Mouse (Mus musculus) common myeloid progenitor, adult 5-6 weeks (primary cell): ENCODE data around the gene Wnk1. TPM values are rescaled to one million over a fixed set of nuclear protein-coding genes. Genes with fewer than 3 reads are reported as not detected.

Experiments
- ATAC-seq: replicated peaks from 2 replicates; pipeline ENCODE4 v1.8.0; 2016; ENCODE audit warnings: low read depth, mild to moderate bottlenecking, moderate TSS enrichment, inconsistent platforms; ENCODE audit not compliant: poor library complexity, severe bottlenecking
- total RNA-seq: library from RNA; stranded (forward); fragments of 200-1000, 187-1606 nt; gene quantifications from 2 replicates; pipeline ENCODE4 v1.2.3, GENCODE M21; 2017

Wnk1 gene
- total RNA-seq, 1 experiment from 2014 or later = 332 TPM

DNA sequence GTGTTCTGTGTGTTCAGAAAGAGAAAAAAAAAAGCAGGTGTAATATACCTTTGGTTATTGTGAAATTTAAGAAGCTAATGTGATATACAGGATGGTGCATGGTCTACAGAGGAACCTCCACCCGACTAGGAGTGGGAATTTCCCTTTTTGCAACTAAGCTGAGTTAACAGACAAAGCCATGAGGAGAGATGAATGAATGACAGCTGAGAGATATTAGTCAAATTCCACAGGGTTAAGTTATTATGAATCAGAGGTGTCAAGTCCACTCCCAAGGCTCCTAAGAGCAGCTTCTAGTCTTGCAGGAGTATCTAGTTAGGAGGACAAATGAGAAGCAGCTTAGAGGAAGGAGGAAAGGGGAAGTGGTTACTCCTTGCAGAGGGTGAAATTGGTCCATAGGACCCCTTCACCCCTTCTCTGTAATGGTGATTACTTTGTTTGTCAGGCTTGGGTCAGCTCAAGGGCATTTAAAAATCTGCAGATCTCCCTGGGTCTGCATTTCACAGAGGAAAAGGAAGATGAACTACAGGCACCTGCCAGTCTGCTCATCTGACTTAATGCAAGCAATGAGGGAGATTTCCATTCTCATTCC lies 4.3 kb upstream of the Wnk1 start:
- peak; percentile 40 for ATAC-seq

DNA sequence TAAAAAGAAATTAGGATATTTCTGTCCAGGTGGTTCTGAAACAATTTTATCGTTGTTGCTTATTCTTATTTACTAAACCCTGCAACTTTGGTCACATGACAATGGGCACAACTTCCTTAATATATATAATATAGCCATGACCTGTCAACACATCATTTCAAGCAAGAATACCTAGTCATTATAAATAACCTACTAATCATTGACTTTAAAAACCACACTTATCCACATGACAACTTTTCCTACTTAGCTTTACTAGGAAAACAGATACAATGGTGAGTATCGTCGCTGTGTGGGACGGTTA lies 2.0 kb upstream of the Wnk1 start:
- no peak for ATAC-seq

DNA sequence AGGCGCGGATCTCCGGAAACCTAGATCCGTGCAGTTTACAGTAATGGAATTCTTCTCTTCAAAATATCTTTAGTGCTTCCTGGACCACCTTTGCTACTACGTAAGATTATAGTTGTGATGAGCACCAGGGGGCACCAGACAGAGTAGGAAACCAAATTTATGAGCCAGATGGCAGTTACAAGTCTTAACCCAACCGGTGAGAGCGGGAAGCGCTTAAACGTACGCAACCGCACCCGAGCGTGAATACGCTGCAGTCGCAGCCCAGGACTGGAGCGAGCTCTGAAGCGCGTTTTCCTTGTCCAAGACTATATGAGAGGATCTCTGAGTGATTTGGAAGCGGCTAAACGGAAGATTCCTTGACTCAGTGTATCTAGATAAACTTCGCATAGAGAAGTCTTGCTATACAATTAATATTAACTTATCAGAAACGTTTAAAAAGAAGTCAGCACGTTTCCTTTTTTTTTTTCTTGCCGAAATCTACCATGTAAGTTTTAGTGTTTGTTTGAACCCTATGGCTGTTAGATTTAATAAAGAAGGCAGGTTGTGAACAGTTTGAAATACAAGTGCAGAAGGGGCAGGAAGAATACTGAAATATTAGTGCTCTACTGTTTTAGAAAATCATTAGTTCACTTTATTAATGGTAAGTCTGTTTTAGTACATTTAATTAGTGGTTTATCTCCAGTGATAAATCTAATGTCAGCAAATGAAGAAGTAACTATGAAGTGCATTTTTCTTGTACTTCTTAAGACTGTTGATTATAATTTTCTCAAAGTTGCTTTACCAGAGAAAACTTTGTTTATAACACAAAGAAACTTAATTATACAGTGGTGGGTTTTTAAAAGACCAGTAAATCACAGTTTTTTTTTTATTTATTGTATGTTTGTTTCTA lies 1.4 kb upstream of the Wnk1 start:
- ATAC-seq = peak; percentile 59

DNA sequence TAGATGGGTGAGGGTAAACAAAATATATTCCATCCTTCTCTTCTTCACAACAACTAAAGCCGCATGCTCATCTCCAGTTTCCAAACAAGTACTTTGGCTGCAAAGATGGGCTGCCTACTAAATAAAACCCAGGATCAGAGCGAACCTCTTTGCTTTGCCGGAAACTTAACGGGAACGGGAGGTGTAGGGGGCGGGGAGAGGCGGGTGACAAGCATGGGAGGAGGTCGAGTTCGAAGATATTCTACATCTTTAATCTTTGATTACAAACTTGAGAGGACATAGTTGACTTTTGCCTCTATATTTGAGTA lies 738 bp upstream of the Wnk1 start:
- ATAC-seq = no peak

DNA sequence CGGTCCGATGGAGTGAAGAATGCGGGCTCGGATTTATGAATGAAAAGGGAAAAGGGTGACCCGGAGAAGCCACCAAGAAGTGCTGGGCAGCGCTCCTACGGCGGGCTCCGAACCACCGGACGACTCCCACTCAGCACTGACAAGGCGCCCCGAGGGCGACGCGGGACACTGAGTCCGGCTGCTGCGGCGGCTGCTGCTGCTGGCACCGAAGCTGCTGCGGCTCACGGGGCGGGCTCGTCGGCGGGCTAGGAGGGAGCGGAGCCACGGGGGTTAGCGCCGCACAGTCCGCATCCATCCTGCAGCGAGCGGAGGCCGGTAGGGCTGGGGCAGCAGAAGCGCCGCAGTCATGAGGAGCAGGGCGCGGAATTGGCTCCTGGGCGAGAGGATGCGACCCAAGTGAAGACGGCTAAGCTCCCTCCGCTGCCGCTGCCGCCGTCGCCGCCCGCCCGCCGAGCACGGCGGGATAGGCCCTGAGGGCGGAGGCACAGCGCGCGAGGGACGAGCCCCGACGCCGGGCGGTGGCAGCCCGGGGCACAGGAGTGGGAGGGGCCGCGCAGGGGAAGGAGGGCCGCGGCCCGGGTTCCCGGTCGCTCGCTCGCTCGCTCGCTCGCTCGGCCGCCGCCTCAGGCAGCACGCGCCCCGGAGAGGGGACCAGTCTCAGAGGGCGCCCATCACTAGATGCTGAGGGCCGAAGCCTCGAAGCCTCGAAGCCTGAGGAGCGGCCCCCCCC lies 671 bp downstream of the Wnk1 start:
- ATAC-seq = no peak; the same call in 1 of the 2 replicates

DNA sequence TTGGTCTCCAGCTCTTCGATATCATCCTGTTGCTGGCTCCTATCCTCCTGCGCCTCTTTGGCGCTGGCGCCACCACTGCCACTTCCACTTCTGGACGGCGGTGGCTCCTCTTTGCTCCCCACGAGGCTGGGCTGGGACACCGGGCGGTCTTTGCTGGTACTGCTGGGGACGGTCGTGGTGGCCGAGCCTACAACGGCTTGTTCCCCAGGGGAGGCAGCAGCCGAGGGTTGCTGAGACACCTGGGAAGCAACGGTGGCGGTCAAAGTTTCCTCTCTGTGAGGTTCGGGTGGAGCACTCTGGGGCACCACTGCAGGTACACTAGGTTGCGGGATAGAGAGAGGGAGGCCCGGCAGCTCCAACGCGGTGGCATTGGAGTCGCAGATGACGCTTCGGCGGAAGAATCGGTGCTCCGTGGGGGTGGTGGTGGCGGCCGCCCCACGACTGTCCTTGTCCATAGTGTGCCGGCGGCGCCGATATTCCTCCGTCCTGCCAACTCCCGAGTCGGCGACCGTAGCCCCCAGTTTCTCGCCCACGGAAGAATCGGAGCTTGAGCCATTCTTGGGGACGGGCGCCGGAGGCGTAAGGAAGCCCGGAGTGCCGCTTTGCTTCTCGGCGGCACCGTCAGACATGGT lies 1.4 kb downstream of the Wnk1 start:
- peak; percentile 59 for ATAC-seq

DNA sequence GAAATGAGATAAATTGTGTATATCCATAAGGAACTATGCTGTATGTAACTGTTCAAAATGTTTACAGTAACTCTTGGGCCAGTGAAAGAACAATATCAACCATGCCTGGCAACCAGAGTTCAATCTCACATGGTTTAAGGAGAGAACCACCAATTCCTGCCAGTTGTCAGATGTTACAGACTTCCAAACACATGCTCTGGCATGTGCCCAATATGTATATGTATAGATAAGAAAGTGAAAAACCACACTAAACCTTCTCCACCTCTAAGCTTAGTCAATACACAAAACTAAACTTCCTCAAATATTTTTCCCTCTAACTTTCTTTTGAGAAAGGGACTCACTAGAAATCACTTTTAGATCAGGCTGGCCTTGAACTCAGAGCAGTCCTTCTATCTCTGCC lies 13.9 kb downstream of the Wnk1 start:
- peak; percentile 70 for ATAC-seq

DNA sequence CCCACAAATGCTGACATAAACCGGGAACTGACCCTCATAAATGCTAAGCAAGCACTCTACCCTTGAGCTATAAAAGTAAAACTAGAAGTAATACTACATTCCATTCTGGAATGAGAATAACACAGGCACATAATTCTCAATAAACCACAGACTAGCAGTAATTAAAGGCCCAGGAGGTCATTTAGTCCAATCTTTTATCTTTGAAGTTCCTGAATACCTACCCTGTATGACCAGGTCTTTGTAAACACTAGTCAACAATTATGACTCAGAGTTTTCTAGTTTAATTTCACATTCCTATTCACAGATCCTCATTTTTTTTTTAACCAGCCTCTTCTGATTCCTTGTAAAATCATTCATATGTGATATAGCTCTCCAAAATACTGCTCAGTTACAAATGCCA lies 14.7 kb downstream of the Wnk1 start:
- no peak for ATAC-seq

DNA sequence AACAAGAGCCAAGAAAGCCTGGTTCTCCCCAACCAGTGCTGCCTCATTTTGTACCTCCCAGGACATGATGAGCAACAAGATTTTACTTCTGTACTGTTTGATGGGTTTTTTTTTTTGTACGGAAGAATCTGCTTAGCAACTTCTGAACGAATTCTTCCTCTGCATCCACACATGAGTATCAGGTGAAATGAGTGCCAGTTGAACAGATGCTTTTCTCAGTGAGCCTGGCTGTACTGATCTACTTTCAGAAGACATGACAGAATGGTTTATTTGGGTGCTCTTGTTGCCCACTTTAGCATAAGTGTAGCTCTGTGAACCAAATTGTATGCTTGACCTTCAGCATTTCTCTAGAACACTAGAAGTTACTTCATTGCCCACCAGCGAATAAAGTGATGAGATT lies 16.4 kb downstream of the Wnk1 start:
- ATAC-seq = no peak

DNA sequence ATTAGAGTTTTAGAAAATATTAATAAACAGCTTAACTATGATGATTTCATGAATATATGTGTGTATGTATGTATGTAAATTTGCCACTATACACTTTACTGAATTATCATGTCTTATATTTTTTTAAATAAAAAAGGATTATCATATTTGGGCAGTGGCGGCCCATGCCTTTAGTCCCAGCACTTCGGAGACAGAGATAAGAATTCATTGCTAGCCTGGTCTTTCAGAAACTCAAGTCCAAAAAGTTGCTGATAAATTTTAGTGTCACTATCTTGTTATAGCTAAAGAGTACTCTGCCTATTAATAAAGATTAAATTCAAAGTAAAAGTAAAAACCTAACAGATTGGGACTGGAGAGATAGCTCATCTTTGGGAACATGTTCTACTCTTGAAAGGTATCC lies 18.8 kb downstream of the Wnk1 start:
- ATAC-seq = no peak

DNA sequence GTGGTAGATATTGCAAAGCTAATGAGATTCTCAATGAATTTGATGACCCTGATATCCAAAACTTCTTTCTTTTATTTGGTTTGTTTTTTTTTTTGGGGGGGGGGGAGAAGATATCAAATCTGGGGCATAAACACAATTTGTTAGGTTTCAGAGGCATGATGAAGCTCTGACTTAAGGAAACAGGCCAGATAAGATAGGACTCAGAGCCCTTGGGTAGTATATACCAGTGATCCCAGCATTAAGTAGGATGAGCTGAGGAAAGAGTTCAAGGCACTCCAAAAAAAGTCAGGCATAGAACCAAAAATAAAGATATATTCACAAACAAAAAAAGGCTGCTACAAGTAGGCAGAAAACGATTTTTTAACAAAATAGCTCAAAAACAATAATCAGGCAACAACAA lies 25.3 kb downstream of the Wnk1 start:
- ATAC-seq = no peak

DNA sequence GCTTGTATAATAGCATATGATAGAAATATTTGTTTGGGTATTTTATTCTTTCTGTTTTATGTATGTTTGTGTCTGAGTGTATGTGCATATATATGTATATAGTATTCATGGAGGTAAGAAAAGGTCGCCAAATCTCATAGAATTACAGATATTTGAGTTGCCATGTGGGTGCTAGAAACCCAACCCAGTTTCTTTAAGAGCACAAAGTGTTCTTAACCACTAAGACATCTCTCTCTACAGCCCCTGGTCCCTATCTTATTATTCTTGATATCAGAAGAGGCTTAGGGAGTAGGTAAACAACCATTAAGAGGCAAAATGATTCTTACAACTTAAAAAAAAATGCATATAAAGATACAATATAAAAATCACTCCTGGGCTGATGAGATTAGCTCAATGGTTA lies 27.0 kb downstream of the Wnk1 start:
- ATAC-seq = no peak

DNA sequence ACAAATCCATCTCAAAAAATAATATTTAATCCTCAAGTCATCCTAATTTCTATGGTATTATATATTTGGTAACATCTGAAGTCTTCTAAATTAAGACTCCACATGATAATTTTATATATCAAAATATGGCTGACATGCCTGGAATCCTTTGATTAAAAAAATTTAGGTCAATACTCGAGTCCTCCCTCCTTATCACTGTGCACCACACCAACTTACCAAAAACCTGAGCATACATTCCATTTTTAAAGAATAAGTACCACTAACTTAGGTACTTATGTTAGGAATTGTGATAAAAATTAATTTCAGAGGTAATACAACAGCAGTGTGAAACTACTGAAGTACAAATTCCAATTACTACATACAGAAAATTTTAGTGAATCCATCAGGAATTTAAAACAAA lies 27.5 kb downstream of the Wnk1 start:
- no peak; the same call in 1 of the 2 replicates for ATAC-seq

DNA sequence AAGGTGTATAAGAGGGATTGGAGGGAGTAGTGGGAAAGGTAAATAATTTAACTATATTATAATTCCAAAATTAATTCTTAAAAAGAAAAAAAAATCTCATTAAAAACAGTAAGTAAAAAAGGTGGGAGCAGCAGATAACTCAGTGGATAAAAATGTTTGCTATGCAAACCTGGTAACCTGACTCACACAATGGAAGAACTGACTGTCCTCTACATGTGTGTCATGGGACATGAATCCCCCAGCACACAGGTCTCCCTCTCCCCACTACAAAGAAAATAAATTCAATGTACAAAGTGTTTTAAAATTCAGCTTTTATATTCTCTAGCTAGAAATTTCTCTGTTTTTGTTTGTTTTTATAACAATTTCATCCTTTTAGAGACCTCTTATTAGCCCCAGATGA lies 27.9 kb downstream of the Wnk1 start:
- ATAC-seq = no peak

DNA sequence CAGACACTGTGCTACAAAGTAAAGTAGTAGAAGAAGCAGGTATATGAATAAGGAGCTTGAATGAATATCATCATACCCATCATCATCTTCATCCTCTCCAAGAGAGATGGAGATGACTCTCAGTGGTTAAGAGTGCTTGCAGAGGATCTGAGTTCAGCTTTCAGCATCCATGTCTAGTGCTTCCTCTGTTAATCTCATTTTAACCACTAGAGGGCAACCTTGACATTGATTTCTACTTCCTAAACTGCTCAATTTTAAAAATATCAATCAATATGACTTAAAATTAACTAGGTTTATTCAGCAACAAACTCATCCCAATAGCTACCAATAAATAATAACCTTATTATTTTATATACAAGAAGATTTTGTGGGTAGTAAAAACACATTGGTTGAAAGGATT lies 36.8 kb downstream of the Wnk1 start:
- ATAC-seq = 0 out of 2 replicates have a peak, but pooled peaks have one; percentile 56

DNA sequence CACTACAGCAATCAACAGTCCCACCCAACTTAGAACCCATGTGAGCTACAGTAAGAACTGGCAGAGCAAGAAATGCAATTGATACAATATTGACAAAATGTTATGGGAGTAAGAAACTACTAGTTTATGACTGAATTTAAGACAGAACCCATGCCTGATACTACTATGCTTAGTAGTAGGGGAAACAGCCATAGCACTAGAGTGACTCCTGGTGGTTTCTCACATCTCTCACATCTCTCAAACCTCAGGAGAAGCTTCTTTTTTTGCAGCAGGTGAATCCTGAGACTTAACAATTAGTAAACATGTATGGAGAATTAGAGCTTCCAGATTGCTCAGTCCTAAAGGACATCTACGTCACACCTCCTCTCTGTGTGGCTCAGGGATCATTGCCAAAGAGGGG lies 42.0 kb downstream of the Wnk1 start:
- ATAC-seq = no peak

DNA sequence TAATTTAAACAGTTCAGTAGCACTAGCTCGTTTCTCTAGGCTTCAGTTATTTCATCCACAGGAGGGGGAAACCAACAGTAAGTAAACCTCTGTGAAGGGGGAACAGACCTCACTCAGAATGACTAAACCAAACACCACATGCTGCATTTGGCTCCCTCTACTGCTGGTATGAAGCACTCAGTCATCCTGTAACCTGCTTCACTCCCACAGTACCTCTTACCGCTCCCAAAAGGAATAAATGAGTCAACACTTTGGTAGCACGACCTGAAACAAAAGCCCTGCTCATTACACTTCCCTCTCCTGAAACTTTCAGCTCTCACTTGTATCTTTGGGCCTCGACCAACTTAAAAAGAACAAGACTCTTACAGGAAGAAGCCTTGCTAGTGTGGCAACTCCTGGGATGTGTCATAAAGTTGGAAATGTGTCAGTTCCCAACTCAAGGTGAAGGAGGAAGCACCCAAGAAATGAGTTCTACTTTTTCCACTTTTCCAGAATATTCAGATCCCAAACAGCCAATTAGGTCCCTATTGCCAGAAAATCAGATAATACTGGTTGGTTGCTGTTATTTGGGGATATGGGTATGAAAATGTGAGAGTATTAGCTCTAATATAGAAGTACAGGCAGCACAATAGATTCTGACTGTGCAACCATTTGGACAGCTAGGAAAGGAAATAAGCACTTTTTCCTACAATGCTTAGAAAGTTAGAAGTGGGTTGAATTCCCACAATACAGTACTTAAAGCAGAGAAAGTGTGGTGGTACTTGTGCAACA lies 114.1 kb downstream of the Wnk1 start:
- 0 out of 2 replicates have a peak, but pooled peaks have one; percentile 54 for ATAC-seq

DNA sequence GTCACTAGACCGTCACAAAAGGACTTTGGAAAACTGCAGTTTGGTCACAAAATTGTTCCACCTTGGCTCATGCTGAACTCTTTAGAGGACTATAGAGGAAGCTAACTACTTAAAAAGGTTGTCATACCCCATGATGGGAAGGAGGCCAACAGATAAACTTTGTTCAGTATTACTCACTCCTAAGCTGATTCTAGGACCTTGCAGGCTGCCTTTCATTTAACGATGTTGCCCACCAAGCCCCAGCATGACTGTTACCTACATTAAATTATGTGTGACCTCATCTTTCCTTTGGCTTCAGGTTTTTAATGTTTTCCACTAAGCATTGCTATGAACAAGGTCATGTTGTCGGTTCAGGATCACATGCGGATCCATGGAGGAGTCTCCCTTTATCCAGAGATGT lies 115.9 kb downstream of the Wnk1 start:
- no peak for ATAC-seq

DNA sequence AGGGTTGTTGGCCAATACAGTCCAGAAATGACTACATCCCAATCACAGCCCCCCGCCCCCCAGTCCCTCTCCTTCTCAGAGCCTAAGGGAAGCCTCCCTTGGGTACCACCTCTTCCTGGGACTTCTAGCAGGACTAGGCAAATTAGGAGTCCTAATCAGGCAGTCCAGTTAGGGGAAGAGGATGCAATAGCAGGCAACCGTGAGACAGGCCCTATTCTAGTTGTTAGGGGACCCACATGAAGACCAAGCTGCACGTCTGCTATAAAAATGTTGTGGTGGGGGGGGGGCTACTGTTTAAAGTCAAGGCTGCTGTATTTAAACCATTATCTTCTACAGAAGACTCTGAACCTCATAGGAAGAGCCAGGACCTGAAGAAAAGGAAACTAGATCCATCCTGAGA lies 116.3 kb downstream of the Wnk1 start:
- no peak for ATAC-seq

DNA sequence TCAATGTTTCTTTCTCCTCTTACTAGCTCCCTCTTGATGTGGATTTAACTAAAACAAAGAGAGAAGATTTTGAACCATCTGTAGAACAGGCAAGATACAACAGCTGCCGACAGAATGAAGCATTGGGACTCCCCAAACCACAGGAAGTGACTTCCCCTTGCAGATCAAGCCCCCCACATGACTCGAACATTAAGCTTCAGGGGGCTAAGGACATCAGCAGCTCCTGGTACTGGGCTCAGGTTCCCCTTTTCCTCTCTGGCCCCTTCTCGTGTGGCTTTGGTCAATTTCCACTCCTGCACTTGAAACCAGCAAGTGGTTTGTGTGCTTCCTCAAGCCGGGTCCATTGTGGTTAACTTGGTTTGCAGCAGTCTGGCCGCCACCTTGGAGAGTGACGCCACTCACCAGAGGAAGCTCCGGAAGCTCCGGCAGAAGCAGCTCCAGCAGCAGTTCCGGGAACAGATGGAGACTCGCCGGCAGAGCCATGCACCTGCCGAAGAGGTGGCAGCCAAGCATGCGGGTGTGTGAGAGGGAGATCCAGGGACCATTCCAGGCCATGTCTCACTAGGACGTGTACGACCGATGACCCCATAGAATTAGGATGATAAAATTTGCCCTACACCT lies 119.8 kb downstream of the Wnk1 start:
- ATAC-seq = peak; percentile 96
